Mouse (Mus musculus) CH12.LX (cell line): ENCODE measurements around the gene Lmna. TPM values are rescaled to one million over a fixed set of nuclear protein-coding genes. Genes with fewer than 3 reads are reported as not detected.

Experiments
- DNase-seq: peaks from one replicate; pipeline ENCODE4 v3.0.0-alpha.2; 2013; ENCODE audit errors: extremely low read depth
- H3K27ac ChIP-seq: 2 replicates; pipeline ENCODE4 v1.5.1; 2012; ENCODE audit warnings: low read depth, mild to moderate bottlenecking, control low read depth, moderate library complexity; ENCODE audit not compliant: insufficient read depth
- H3K27me3 ChIP-seq: replicated peaks from 2 replicates; pipeline ENCODE3; 2012; ENCODE audit warnings: inconsistent platforms
- H3K36me3 ChIP-seq, 2 experiments: replicated peaks in 1 of 2; 2 replicates each; pipeline versions ENCODE3 to v1.6.1; 2012; ENCODE audit warnings: inconsistent platforms in 1 of 2, low read length in 1 of 2, mild to moderate bottlenecking in 1 of 2, mixed read lengths in 1 of 2, moderate library complexity in 1 of 2; ENCODE audit not compliant: control insufficient read depth in 1 of 2, insufficient read depth in 1 of 2
- H3K4me1 ChIP-seq, 2 experiments: 2 replicates each; pipeline ENCODE4 v1.6.1; 2012; ENCODE audit warnings: inconsistent platforms in 1 of 2, moderate library complexity in 1 of 2; ENCODE audit not compliant: insufficient read depth in 2 of 2, control insufficient read depth in 1 of 2
- H3K4me2 ChIP-seq: 2 replicates; pipeline ENCODE4 v1.6.1; 2012; ENCODE audit warnings: low read depth, mild to moderate bottlenecking, control low read depth; ENCODE audit not compliant: poor library complexity, insufficient read depth, severe bottlenecking
- H3K4me3 ChIP-seq, 3 experiments: fragments of 150-350 bp in 1 of 3; sonication (generic) in 1 of 3; replicated peaks in 1 of 3; 2 replicates each; pipeline versions ENCODE3 to v1.5.1; 2011 to 2012; ENCODE audit warnings: low read depth in 2 of 3, low read length in 2 of 3, mild to moderate bottlenecking in 2 of 3, moderate library complexity in 2 of 3, control low read depth in 1 of 3, improper control_type of control experiment in 1 of 3, inconsistent platforms in 1 of 3, mixed read lengths in 1 of 3; ENCODE audit not compliant: poor library complexity in 1 of 3
- H3K79me2 ChIP-seq: replicated peaks from 2 replicates; pipeline ENCODE4 v1.6.1; 2012; ENCODE audit warnings: mild to moderate bottlenecking, moderate library complexity; ENCODE audit not compliant: control insufficient read depth, poor library complexity, insufficient read depth, severe bottlenecking; ENCODE audit errors: extremely low read depth
- H3K9ac ChIP-seq: 2 replicates; pipeline ENCODE4 v1.6.1; 2012; ENCODE audit warnings: low read depth, mild to moderate bottlenecking, control low read depth, moderate library complexity; ENCODE audit not compliant: insufficient read depth
- H3K9me3 ChIP-seq: replicated peaks from 2 replicates; pipeline ENCODE3; 2012; ENCODE audit warnings: low read length, inconsistent platforms, mixed read lengths
- BHLHE40 ChIP-seq: IDR thresholded peaks from 2 replicates; pipeline ENCODE4 v1.6.1; 2011; ENCODE audit warnings: mild to moderate bottlenecking, low read depth, low read length, improper control_type of control experiment
- CHD1 ChIP-seq: IDR thresholded peaks from 2 replicates; pipeline ENCODE4 v1.6.1; 2012; ENCODE audit warnings: low read depth, low read length, improper control_type of control experiment, inconsistent platforms
- CHD2 ChIP-seq: IDR thresholded peaks from 2 replicates; pipeline ENCODE4 v1.6.1; 2011; ENCODE audit warnings: low read length, improper control_type of control experiment
- CTCF ChIP-seq, 2 experiments: IDR thresholded peaks in 1 of 2; conservative IDR thresholded peaks in 1 of 2; 2 replicates each; pipeline ENCODE4 v1.5.1; 2011 to 2012; ENCODE audit warnings: low read depth in 2 of 2, low read length in 2 of 2, improper control_type of control experiment in 1 of 2, inconsistent platforms in 1 of 2, mild to moderate bottlenecking in 1 of 2, moderate library complexity in 1 of 2
- E2F4 ChIP-seq: IDR thresholded peaks from 2 replicates; pipeline ENCODE4 v1.6.1; 2011; ENCODE audit warnings: low read depth, low read length, improper control_type of control experiment; ENCODE audit not compliant: insufficient replicate concordance
- ELF1 ChIP-seq: IDR thresholded peaks from 2 replicates; pipeline ENCODE4 v1.6.1; 2014; ENCODE audit warnings: low read depth, mild to moderate bottlenecking, inconsistent platforms, low read length, improper control_type of control experiment
- EP300 ChIP-seq: IDR thresholded peaks from 2 replicates; pipeline ENCODE4 v1.6.1; 2011; ENCODE audit warnings: low read length, improper control_type of control experiment
- ETS1 ChIP-seq: conservative IDR thresholded peaks from 2 replicates; pipeline ENCODE4 v1.6.1; 2012; ENCODE audit warnings: low read depth, mild to moderate bottlenecking, inconsistent platforms, low read length, improper control_type of control experiment, moderate library complexity
- GABPA ChIP-seq: IDR thresholded peaks from 2 replicates; pipeline ENCODE4 v1.6.1; 2012; ENCODE audit warnings: low read depth, low read length, improper control_type of control experiment, inconsistent platforms; ENCODE audit not compliant: insufficient replicate concordance
- HCFC1 ChIP-seq: IDR thresholded peaks from 2 replicates; pipeline ENCODE4 v1.6.1; 2012; ENCODE audit warnings: low read depth, mild to moderate bottlenecking, inconsistent platforms, low read length, improper control_type of control experiment
- IRF4 ChIP-seq: IDR thresholded peaks from 2 replicates; pipeline ENCODE4 v1.6.1; 2014; ENCODE audit warnings: low read depth, mild to moderate bottlenecking, inconsistent platforms, low read length, improper control_type of control experiment
- JUN ChIP-seq: IDR thresholded peaks from 2 replicates; pipeline ENCODE4 v1.6.1; 2011; ENCODE audit warnings: low read depth, mild to moderate bottlenecking, low read length, improper control_type of control experiment, moderate library complexity; ENCODE audit not compliant: insufficient read depth
- JUND ChIP-seq: conservative IDR thresholded peaks from 2 replicates; pipeline ENCODE4 v1.6.1; 2011; ENCODE audit warnings: low read depth, low read length, improper control_type of control experiment
- KAT2A ChIP-seq: IDR thresholded peaks from 2 replicates; pipeline ENCODE4 v1.6.1; 2012; ENCODE audit warnings: low read length, improper control_type of control experiment, inconsistent platforms; ENCODE audit not compliant: insufficient replicate concordance
- MAFK ChIP-seq: IDR thresholded peaks from 2 replicates; pipeline ENCODE4 v1.6.1; 2011; ENCODE audit warnings: low read length, improper control_type of control experiment; ENCODE audit not compliant: insufficient replicate concordance
- MAX ChIP-seq: IDR thresholded peaks from 2 replicates; pipeline ENCODE4 v1.6.1; 2011; ENCODE audit warnings: low read length, improper control_type of control experiment
- MAZ ChIP-seq: IDR thresholded peaks from 2 replicates; pipeline ENCODE4 v1.6.1; 2012; ENCODE audit warnings: low read depth, mild to moderate bottlenecking, inconsistent platforms, low read length, improper control_type of control experiment, moderate library complexity
- MEF2A ChIP-seq: IDR thresholded peaks from 2 replicates; pipeline ENCODE4 v1.6.1; 2014; ENCODE audit warnings: low read depth, mild to moderate bottlenecking, inconsistent platforms, low read length, improper control_type of control experiment, borderline replicate concordance
- MXI1 ChIP-seq: IDR thresholded peaks from 2 replicates; pipeline ENCODE4 v1.6.1; 2011; ENCODE audit warnings: mild to moderate bottlenecking, low read depth, low read length, improper control_type of control experiment
- MYC ChIP-seq: IDR thresholded peaks from 2 replicates; pipeline ENCODE4 v1.6.1; 2011; ENCODE audit warnings: low read depth, mild to moderate bottlenecking, improper control_type of control experiment, low read length
- NELFE ChIP-seq: IDR thresholded peaks from 2 replicates; pipeline ENCODE4 v1.6.1; 2011; ENCODE audit warnings: low read depth, low read length, improper control_type of control experiment
- NRF1 ChIP-seq: IDR thresholded peaks from 2 replicates; pipeline ENCODE4 v1.6.1; 2014; ENCODE audit warnings: low read depth, mild to moderate bottlenecking, inconsistent platforms, low read length, improper control_type of control experiment, moderate library complexity
- PAX5 ChIP-seq: IDR thresholded peaks from 2 replicates; pipeline ENCODE4 v1.6.1; 2012; ENCODE audit warnings: low read length, inconsistent platforms, mixed read lengths
- POLR2A ChIP-seq: IDR thresholded peaks from 2 replicates; pipeline ENCODE4 v1.6.1; 2011; ENCODE audit warnings: low read depth, mild to moderate bottlenecking, improper control_type of control experiment, low read length
- POLR2AphosphoS2 ChIP-seq: IDR thresholded peaks from 2 replicates; pipeline ENCODE4 v1.6.1; 2011; ENCODE audit warnings: low read depth, low read length, improper control_type of control experiment
- RAD21 ChIP-seq: IDR thresholded peaks from 2 replicates; pipeline ENCODE4 v1.6.1; 2011; ENCODE audit warnings: low read depth, mild to moderate bottlenecking, low read length, improper control_type of control experiment, moderate library complexity
- RCOR1 ChIP-seq: conservative IDR thresholded peaks from 2 replicates; pipeline ENCODE4 v1.6.1; 2012; ENCODE audit warnings: low read depth, mild to moderate bottlenecking, inconsistent platforms, low read length, improper control_type of control experiment
- SIN3A ChIP-seq: IDR thresholded peaks from 2 replicates; pipeline ENCODE4 v1.6.1; 2012; ENCODE audit warnings: low read length, improper control_type of control experiment, inconsistent platforms
- SMC3 ChIP-seq: IDR thresholded peaks from 2 replicates; pipeline ENCODE4 v1.6.1; 2011; ENCODE audit warnings: low read depth, low read length, improper control_type of control experiment
- TBP ChIP-seq: conservative IDR thresholded peaks from 2 replicates; pipeline ENCODE4 v1.6.1; 2011; ENCODE audit warnings: low read depth, low read length, improper control_type of control experiment
- TCF12 ChIP-seq: IDR thresholded peaks from 2 replicates; pipeline ENCODE4 v1.6.1; 2014; ENCODE audit warnings: low read depth, mild to moderate bottlenecking, inconsistent platforms, low read length, improper control_type of control experiment
- UBTF ChIP-seq: IDR thresholded peaks from 2 replicates; pipeline ENCODE4 v1.6.1; 2012; ENCODE audit warnings: low read depth, mild to moderate bottlenecking, inconsistent platforms, low read length, improper control_type of control experiment, moderate library complexity
- USF1 ChIP-seq: IDR thresholded peaks from 2 replicates; pipeline ENCODE4 v1.6.1; 2014; ENCODE audit warnings: low read depth, mild to moderate bottlenecking, inconsistent platforms, low read length, improper control_type of control experiment
- USF2 ChIP-seq: conservative IDR thresholded peaks from 2 replicates; pipeline ENCODE4 v1.6.1; 2011; ENCODE audit warnings: low read depth, low read length, improper control_type of control experiment
- ZC3H11A ChIP-seq: IDR thresholded peaks from 2 replicates; pipeline ENCODE4 v1.6.1; 2012; ENCODE audit warnings: low read depth, mild to moderate bottlenecking, inconsistent platforms, low read length, improper control_type of control experiment
- ZKSCAN1 ChIP-seq: IDR thresholded peaks from 2 replicates; pipeline ENCODE4 v1.6.1; 2012; ENCODE audit warnings: low read depth, inconsistent platforms, low read length, improper control_type of control experiment, borderline replicate concordance
- ZMIZ1 ChIP-seq: IDR thresholded peaks from 2 replicates; pipeline ENCODE4 v1.6.1; 2012; ENCODE audit warnings: low read depth, mild to moderate bottlenecking, inconsistent platforms, low read length, improper control_type of control experiment
- ZNF384 ChIP-seq: IDR thresholded peaks from 2 replicates; pipeline ENCODE4 v1.6.1; 2012; ENCODE audit warnings: low read depth, low read length, improper control_type of control experiment, inconsistent platforms
- dilution Hi-C: fragments of 300-500 bp; cut with MboI; formaldehyde crosslinking; loops from 2 replicates; pipeline ENCODE4 v1.14.3; 2020; ENCODE audit warnings: low sequenced_read_pairs; ENCODE audit not compliant: extremely low pct_unique_long_range_greater_than_20kb, extremely low pct_ligation_motif_present
- in situ Hi-C: fragments of 300-500 bp; cut with MboI; formaldehyde crosslinking; loops from 3 replicates; pipeline ENCODE4 v1.14.3; 2019; ENCODE audit warnings: low sequenced_read_pairs, low pct_ligation_motif_present, low pct_unique_long_range_greater_than_20kb, mixed read lengths
- polyA plus RNA-seq: library from polyadenylated mRNA; unstranded; fragments of >175 nt; gene quantifications from 2 replicates; pipeline ENCODE4 v1.2.1, GENCODE M21; 2012; ENCODE audit warnings: low read depth; ENCODE audit not compliant: insufficient read length
- total RNA-seq, 2 experiments: library from RNA; depleted of rRNA; stranded (reverse); fragments of 300-350 nt in 1 of 2; fragments of >200 nt in 1 of 2; gene quantifications; 2 replicates each; pipeline ENCODE4 v1.2.3; 2012 to 2014

Lmna gene
- total and polyA plus RNA-seq, 3 experiments, result 16.1 to 67.7 (median 17.2) TPM

DNA sequence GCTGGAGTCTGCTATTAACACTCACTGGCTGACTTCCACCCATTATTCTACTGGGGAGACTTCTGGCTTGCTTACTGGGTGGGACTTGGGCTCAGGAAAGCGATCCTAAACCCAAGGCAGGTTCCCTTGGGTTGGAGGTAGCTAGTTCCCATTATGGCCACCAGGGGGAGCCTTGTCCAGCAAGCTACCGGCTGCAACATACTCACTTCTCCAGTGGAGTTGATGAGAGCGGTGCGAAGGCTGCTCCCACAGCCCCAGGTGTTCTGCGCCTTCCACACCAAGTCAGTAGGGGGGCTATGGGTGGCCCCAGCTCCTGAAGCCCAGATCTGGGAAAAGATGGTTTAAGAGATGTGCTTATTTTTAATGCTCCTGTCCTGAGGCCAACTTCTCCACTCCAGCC lies 26.1 kb downstream of the Lmna start:
- H3K27me3 ChIP-seq, result peaks cover 14% of the 10 kb centered on the region
- H3K79me2 ChIP-seq, result no peaks in the 10 kb centered on the region
- peak; percentile 71 for DNase-seq
- peaks cover 34 to 55% of the 10 kb centered on the region in 2 experiments for H3K36me3 ChIP-seq
- H3K27ac ChIP-seq, result no peak overlapping the region
- no peak overlapping the region for H3K4me2 ChIP-seq
- no peak overlapping the region for H3K4me3 ChIP-seq
- in situ Hi-C loops (no loop called here), dilution Hi-C loops (no loop called here)
- no peaks in the 10 kb centered on the region for H3K9me3 ChIP-seq
- H3K9ac ChIP-seq, result no peak overlapping the region
- TF ChIP-seq POLR2AphosphoS2 (no peak), CTCF (conservative IDR thresholded peaks at IDR 0.05 in 1 of 2, IDR thresholded peaks at IDR 0.05 in 1 of 2; ENCODE audit: low read depth in 2 of 2, low read length in 2 of 2) (peak; percentile 93), CHD1 (no peak), USF2 (no peak), ETS1 (no peak), ELF1 (0 out of 2 replicates have a peak, but pooled peaks have one; percentile 9), ZC3H11A (peak; percentile 61; the same call in 1 of the 2 replicates), GABPA (no peak), ZNF384 (no peak), UBTF (no peak), MEF2A (0 out of 2 replicates have a peak, but pooled peaks have one; percentile 9), PAX5 (no peak), JUND (no peak), JUN (no peak), NRF1 (0 out of 2 replicates have a peak, but pooled peaks have one; percentile 20), ZMIZ1 (no peak), RCOR1 (no peak), MAX (peak; percentile 43; the same call in 1 of the 2 replicates), TBP (no peak), TCF12 (peak; percentile 51; the same call in 1 of the 2 replicates), MAZ (0 out of 2 replicates have a peak, but pooled peaks have one; percentile 33), POLR2A (no peak), SMC3 (peak; percentile 94), USF1 (no peak), IRF4 (peak; percentile 57), E2F4 (no peak), BHLHE40 (0 out of 2 replicates have a peak, but pooled peaks have one; percentile 12), RAD21 (peak; percentile 73), MAFK (no peak), SIN3A (0 out of 2 replicates have a peak, but pooled peaks have one; percentile 31), MXI1 (peak; percentile 88), MYC (peak; percentile 53; the same call in 1 of the 2 replicates), EP300 (no peak), HCFC1 (peak; percentile 30; the same call in 1 of the 2 replicates), KAT2A (no peak), ZKSCAN1 (no peak), CHD2 (no peak), NELFE (peak; percentile 58; the same call in 1 of the 2 replicates)
- H3K4me1 ChIP-seq, result peaks cover 3 to 6% of the 10 kb centered on the region in 2 experiments
